Mouse (Mus musculus) myocyte (in vitro differentiated cells): ENCODE results near the gene Ccni. TPM values are rescaled to one million over a fixed set of nuclear protein-coding genes. Genes with fewer than 3 reads are reported as not detected.

Experiments
- H3K27me3 ChIP-seq: one replicate; pipeline ENCODE4 v1.6.1; 2011; ENCODE audit not compliant: control insufficient read depth, insufficient read depth, insufficient read length
- H3K36me3 ChIP-seq: one replicate; pipeline ENCODE4 v1.6.1; 2011; ENCODE audit not compliant: control insufficient read depth, insufficient read depth
- H3K4me2 ChIP-seq: one replicate; pipeline ENCODE4 v1.6.1; 2011; ENCODE audit warnings: low read depth, control low read depth
- H3K4me3 ChIP-seq: one replicate; pipeline ENCODE4 v1.5.1; 2011; ENCODE audit warnings: mild to moderate bottlenecking, control low read depth, moderate library complexity
- H3K79me2 ChIP-seq: one replicate; pipeline ENCODE4 v1.6.1; 2011; ENCODE audit not compliant: control insufficient read depth, insufficient read depth
- H3ac ChIP-seq: one replicate; pipeline ENCODE4 v1.6.1; 2011; ENCODE audit not compliant: control insufficient read depth, insufficient read length
- E2F4 ChIP-seq: IDR thresholded peaks from one replicate; pipeline ENCODE4 v1.6.1; 2011; ENCODE audit warnings: mild to moderate bottlenecking, control low read depth, moderate library complexity; ENCODE audit not compliant: insufficient read depth
- MAX ChIP-seq: IDR thresholded peaks from one replicate; pipeline ENCODE4 v1.6.1; 2011; ENCODE audit warnings: low read depth, mild to moderate bottlenecking, control low read depth
- MYOD1 ChIP-seq, 3 experiments: IDR thresholded peaks; one replicate each; pipeline ENCODE4 v1.6.1; 2011; ENCODE audit warnings: control low read depth in 2 of 3, low read depth in 2 of 3, mild to moderate bottlenecking in 2 of 3, moderate library complexity in 1 of 3; ENCODE audit not compliant: insufficient read length in 2 of 3, control insufficient read depth in 1 of 3
- MYOG ChIP-seq, 3 experiments: IDR thresholded peaks; one replicate each; pipeline ENCODE4 v1.6.1; 2011; ENCODE audit warnings: control low read depth in 2 of 3, low read depth in 2 of 3, mild to moderate bottlenecking in 2 of 3; ENCODE audit not compliant: insufficient read length in 2 of 3, control insufficient read depth in 1 of 3, insufficient read depth in 1 of 3
- POLR2A ChIP-seq: IDR thresholded peaks from one replicate; pipeline ENCODE4 v1.6.1; 2011; ENCODE audit warnings: low read depth, mild to moderate bottlenecking, control low read depth, moderate library complexity; ENCODE audit not compliant: insufficient read length
- POLR2AphosphoS2 ChIP-seq: IDR thresholded peaks from one replicate; pipeline ENCODE4 v1.6.1; 2011; ENCODE audit warnings: low read depth, control low read depth; ENCODE audit not compliant: insufficient read length
- REST ChIP-seq: IDR thresholded peaks from one replicate; pipeline ENCODE4 v1.6.1; 2011; ENCODE audit warnings: mild to moderate bottlenecking, control low read depth, moderate library complexity; ENCODE audit not compliant: insufficient read depth, insufficient read length
- SRF ChIP-seq: IDR thresholded peaks from one replicate; pipeline ENCODE4 v1.6.1; 2011; ENCODE audit warnings: low read depth; ENCODE audit not compliant: control insufficient read depth, insufficient read length
- TCF12 ChIP-seq: IDR thresholded peaks from one replicate; pipeline ENCODE4 v1.6.1; 2011; ENCODE audit warnings: mild to moderate bottlenecking, control low read depth; ENCODE audit not compliant: poor library complexity, insufficient read depth, severe bottlenecking
- TCF3 ChIP-seq: IDR thresholded peaks from one replicate; pipeline ENCODE4 v1.6.1; 2011; ENCODE audit warnings: low read depth, control low read depth; ENCODE audit not compliant: insufficient read length
- USF1 ChIP-seq: IDR thresholded peaks from one replicate; pipeline ENCODE4 v1.6.1; 2011; ENCODE audit warnings: low read depth, mild to moderate bottlenecking, control low read depth, moderate library complexity
- polyA plus RNA-seq: library from polyadenylated mRNA; unstranded; fragments of >200 nt; fragmentation: generic; extraction: Trizol; gene quantifications from one replicate; pipeline ENCODE4 v1.2.1, GENCODE M21; 2012; ENCODE audit warnings: missing spikeins

Gene Ccni
- polyA plus RNA-seq, 1 experiment: 132 TPM

DNA sequence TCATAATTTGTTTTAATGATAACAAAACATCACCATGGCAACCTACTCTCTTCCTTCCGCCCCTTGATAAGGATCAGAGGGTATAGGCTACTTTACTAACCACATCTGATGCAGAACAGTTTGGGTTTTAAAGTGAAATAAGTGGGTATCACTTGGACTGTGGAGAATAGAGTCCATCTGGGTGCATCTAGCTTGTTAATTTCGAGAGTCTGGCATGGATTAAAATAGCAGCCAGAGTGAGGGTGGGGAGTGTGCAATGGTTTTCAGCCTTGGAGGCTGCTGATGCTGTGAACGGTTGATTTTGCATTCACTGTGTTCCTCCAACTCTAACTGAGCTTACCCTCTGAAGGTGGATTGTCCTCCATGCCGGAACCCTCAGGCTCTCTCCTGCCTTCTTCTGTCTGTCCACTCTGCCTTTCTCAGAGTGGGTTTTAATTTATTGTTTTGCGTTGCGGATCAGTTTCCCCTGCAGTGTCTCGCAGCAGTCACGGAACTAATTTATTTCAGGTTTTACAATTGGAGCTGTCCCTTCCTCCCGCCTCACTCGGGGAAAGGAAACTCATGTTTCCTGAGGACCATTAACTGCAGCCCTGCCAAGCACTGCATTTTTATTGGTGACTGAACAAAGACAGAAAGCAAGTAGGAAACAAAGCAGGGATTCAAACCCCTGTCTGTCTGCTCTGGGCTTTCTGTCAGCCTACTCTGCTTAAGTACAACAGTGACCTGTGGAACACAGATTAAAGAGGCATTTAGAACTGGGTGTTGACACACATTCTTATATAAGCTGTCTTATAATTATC is 72.7 kb downstream of the Ccni start:
- TF ChIP-seq TCF3 (no peak), POLR2AphosphoS2 (no peak), POLR2A (no peak), REST (no peak), TCF12 (no peak), SRF (no peak), MAX (no peak), E2F4 (no peak), MYOD1 (IDR thresholded peaks at IDR 0.05; ENCODE audit: control insufficient read depth in 1 of 3, insufficient read length in 2 of 3, low read depth in 2 of 3) (no peak), MYOG (IDR thresholded peaks at IDR 0.05; ENCODE audit: control insufficient read depth in 1 of 3, insufficient read depth in 1 of 3, insufficient read length in 2 of 3, low read depth in 2 of 3) (no peak), USF1 (no peak)
- Histone ChIP-seq H3K79me2 (peaks cover 70% of the 10 kb centered on the region), H3ac (no peak overlapping the region), H3K4me3 (no peak overlapping the region), H3K36me3 (no peaks in the 10 kb centered on the region), H3K4me2 (no peak overlapping the region), H3K27me3 (no peaks in the 10 kb centered on the region)

Other genes with a start within 250 kb of the Ccni start
- gene Sowahb, start 161.5 kb downstream of the Ccni start, polyA plus RNA-seq: not detected
- 114 TPM for gene Sept11, start 113.1 kb downstream of the Ccni start, polyA plus RNA-seq
- gene 2010109A12Rik, start within 50 bp of the Ccni start, polyA plus RNA-seq: not detected
- gene Ccng2, start 60.8 kb upstream of the Ccni start, polyA plus RNA-seq: 22.9 TPM